Mouse (Mus musculus) T-cell, adult 2 months (primary cell): ENCODE results near the gene Tspan18.

ENCODE experiments used
- DNase-seq: peaks from one replicate; pipeline ENCODE4 v3.0.0; 2022; ENCODE audit warnings: low spot score

The Tspan18 gene

DNA sequence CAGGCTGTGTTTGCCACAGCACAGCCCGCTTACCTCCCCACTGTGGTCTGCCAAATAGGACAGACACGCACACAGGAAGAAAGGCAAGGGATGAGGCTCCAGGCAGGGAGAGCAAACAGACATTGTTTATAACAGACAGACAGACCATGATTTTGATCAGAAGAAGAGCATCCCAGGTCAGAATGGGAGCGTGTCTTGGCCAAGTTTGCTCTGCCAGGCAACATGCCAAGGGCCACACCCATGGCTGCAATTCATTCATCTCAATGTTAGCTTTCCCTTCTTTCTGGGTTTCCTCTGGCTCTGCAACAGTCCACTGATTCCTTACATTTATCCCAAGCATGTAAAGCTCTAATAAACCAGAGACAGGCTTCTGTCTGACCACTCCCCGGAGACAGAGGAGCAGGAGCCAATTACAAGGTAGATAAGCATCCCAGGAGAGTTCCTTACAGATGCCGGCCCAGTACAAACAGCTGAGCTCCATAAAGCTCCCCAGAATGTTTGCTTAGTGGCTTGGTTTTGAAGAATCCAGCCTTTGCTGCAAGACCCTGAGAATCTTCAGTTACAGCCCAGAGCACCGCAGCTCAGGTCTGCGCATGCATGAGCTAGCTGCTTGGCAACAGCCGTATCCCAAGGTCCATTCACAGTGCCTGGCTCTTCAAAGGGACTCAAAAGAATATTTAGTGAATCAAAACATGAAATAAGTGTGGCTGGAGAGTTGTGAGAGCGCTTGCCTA, 5.2 kb upstream of the Tspan18 start:
- DNase-seq = no peak

DNA sequence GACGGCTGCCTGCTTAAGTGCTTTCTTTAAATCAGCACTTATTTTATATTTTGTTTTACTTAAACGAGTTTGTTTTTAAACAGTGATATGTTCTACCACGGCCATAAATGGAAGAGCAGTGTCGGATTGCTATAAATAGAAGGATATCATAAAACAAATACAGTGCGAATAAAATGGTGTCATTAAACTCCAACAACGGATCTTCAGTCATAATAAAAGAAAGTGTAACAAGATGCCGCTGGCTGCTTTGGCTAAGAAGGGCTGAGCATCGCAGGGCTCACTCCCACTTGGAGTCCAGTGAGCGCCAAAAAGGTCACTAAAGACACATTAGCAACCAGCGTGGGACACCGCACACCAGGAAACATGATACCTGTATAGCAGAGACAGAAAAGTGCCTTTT, 1.7 kb upstream of the Tspan18 start:
- DNase-seq = no peak

DNA sequence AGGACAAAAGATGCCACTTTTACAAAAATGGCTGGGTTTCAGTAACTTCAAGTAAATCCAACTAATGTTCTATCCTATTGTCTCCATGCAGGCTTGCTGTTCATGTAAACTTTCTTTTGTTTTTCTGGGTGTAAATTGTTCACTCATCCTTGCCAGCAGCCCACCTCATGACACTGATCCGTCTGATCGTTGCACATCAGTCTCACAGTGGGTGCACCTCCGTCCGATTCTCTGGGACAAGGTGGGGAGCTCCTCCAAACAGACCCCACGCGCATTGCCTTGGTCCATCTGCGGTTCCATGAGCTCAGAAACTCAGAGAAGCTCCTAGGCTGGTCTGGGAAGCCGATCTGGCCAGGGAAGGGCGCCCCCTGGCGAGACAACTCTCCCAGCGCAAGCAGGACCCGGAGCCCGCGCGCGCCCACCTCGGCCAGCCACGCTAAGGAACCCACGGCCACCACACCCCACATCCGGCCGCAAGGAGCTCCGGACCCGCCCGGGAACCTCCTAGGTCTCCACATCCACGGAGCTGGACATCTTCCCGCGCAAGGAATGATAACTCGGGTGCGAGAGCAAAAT, 976 bp downstream of the Tspan18 start:
- peak; percentile 17 for DNase-seq

DNA sequence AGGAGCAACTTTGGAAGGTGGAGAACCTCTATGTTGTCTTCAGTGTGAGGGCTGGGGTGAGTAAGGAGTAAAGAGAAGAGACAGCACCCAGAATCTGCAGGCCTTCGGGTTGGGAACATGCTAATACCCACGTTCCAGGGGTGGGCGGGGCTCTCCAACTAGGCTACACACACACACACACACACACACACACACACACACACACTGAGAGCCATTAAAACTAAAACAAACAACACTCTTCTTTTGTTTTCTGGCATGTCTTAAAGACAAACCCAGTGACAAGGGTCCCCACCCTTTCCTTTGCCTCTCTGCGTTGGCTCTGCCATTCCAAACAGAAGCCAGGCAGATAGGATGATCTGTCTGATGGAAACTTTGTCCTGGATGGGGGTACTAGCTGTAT, 2.0 kb downstream of the Tspan18 start:
- no peak for DNase-seq

DNA sequence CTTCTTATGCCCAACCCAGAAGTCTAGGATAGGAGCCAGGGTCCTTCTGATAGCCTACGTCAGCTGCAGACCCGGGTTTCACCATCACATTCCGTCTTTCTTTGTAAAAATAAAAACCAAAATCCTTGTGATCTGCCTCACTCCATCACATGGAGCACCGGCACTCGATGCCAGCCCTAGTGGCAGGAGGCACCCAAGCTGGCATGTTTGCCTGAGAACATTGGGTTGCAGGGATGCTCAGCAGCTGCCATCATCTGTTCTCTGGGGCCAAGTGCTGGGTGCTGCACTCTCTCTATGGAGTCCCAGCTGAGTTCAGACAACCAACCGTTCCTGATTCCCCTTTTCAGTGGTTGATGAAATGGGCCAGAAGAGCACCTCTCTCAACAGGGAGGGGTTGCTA, 3.2 kb downstream of the Tspan18 start:
- no peak for DNase-seq

DNA sequence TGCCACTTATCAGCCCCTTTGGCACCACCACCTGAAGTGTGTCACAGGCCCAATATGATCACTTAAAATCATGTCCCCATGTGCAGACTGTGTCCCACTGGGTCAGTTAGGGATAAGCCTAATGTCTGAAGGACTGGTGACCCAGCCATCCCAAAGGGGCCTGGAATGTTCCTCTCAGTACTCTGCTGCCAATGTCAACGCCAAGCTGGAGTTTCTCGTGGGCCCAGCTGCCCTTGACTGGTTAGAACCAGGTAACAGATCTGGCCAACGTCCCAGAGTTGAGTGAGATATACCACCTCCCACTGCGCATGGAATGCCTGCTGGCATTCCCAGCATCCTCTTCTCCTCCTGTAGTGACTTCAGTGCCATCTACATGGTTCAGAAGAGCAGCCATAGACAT, 5.2 kb downstream of the Tspan18 start:
- no peak for DNase-seq

DNA sequence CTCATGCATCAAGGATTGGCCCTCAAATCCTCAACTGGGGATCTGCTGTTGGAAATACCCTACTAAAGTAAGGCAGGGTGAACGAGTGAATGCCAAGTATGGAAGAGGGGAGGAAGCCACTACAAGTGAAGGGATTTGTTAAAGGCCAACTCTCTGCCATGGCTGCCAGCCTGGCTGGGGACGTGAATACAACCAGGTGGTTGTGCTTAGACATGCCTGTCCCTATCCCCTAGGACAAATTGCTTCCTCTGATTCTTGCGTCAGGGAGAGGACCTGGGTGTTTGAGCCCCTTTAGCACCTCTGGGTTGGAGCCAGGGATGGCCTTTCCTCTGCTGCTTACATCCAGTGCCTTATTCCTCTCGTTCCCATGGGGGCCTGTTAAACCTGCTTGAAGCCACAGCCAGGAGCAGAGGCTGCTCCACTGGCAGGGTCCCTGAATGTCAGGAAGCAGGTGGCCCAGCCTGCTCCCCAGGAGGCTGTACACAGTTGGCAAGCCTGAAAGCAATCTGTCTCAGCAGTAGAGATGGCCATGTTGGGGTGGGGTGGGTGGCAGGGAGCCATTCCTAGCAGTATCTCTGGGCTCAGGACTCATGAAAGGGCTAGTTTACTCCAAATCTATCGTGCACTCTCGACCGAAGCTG, 6.3 kb downstream of the Tspan18 start:
- DNase-seq = no peak

DNA sequence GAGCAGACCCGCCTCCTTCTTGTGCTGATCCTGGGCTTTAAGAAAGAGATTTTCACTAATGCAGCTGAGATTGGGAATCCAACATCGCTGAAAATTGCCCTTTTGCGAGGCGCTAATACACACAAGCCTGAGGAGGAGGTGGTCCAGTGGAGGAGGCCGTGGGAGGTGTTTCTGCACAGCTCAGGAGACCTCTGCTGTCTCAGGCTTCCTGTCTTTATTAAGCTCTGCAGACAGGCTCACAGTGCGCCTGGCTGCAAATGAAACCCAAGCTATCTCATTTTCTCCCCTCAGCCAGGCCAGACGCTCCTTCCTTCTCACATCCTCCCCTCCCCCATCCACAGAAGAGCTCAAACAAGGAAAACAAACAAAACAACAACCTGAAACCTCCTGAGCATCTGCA, 9.6 kb downstream of the Tspan18 start:
- DNase-seq = no peak

DNA sequence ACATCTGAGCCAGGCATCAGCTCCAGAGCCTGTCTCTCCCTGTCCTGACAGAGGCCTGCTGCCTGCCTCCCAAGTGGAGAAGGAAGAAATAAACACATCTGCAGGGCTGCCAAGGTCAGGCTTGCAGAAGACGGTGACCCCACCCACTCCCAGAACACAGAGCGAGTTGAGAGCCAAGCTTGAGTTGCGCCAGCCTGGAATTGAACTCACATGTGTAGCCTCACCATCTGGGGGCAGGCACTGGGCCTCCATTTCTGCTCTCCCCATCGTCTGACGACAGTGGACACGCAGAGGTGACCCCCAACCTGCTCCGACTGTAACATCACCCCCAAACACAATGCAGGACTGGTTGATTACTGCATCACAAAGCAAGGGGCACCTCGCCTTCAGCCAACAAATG, 12.4 kb downstream of the Tspan18 start:
- DNase-seq = no peak

DNA sequence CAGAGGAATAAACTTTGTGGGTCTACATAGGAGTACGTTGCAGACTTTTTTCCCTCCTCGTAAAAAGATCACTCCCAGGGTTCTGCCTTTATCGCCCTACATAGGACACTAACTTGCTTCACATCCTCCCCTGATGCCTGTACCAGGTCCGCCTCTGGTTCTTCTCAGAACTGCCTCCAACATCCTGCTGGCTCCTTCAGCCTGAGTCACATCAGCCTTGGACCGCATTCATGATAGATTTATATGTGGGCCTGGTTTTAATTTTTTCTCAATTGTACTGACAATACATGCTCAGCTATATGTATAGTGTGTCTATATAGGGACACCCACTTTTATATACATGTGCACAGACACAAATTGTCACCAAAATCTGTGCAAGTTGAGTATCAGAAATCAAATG, 14.0 kb downstream of the Tspan18 start:
- DNase-seq = no peak

DNA sequence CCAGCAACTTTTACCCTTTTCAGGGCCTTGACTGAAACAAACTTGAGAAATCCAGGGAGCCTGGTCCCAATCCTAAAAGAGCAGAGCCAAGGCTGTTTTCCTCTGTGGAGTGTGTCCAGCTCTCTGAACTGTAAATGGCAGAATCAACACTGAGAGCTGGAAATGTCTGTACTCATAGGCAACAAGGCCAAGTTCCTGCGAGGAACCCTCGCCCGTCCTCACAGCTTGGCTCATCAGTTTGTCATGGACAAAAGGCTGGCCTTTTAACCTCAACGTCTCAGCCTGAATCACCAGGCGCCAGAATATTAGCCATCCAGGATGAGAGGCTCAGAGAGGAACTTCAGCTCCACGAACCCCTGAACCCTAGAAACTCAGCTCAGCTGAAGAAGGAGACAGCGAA, 14.7 kb downstream of the Tspan18 start:
- DNase-seq = no peak

DNA sequence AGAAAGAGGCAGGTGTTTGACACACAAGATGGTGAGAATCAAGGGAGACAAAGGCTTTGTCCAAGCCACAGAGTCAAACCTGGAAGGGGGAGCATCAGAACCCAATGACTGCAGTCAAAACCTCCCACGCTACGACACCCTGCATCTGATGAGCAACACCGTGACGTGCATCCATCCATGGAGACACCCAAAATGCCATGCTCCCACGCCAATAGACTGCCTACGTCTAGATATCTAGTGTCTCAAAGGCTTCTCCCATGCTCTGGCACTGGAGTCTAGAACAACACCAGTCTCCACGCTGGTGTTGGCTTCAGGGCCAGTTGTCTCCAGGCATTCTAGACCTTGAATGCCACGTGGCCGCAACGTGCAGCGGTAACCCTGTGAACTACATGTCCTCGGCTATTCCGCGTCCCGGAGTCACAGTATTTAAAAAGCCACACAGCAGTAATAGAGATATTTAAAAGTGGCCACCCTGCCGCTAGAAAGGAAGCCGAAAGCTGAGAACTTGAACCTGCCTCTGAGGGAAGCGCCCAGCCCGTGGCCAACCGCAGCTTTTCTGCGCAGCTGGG, 15.4 kb downstream of the Tspan18 start:
- DNase-seq = no peak

DNA sequence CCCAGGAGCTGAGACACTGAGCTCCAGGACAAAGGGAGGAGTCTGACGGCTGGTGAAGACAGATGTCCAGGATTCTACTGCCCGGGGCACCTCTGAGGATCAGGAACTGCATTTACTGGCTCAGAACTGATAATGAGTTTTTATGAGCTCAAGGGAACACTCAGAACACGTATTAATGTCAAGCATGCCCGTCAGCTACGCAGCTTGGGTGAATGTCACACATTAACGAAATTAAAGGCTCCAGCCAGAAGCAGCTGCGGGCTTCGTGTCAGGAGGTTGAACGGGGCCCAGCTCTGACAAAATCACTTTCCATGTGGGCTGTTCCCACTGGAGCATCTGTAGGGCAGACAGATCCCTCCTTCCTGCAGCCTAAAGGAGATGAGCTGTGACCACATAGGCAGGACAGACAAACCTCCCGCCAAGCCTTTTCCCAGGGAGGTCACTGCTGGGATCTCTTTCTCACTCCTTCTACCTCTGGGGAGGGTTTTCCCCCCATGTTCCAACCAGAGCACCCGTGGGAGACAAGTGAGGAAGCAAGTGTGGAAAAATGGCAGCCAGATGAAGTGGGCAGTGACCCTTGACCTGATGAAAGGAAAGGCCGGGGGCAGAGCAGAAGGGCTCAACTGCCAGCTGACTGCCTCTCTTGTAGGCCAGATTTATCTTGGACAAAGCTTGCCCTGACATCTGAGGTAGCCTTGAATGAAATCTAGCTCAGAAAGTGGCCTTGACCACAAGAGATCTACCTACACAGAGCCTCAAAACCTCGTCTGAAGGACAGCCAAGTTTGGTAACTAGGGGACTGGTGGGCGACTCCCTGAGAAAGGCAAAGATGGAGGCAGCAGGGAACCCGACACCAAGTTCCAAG, 20.3 kb downstream of the Tspan18 start:
- no peak for DNase-seq

DNA sequence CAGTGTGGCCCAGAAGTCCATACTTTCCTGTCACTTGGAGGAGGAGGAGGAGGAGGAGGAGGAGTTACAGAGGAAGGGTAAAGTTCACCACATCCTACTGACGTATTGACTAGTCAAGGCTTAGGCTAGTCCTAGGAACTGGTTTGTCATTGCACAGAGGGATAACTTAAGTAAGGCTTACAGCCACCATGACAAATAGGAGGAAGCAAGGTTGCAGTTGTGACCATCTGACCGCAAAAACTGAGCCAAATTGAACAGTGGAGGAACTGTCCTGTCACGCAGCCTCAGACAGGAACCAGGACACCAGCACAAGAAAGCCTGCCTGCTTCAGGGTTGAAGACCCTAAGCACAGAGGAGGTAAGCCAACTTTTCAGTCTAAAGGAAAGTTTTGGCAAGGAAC, 21.8 kb downstream of the Tspan18 start:
- DNase-seq = no peak

DNA sequence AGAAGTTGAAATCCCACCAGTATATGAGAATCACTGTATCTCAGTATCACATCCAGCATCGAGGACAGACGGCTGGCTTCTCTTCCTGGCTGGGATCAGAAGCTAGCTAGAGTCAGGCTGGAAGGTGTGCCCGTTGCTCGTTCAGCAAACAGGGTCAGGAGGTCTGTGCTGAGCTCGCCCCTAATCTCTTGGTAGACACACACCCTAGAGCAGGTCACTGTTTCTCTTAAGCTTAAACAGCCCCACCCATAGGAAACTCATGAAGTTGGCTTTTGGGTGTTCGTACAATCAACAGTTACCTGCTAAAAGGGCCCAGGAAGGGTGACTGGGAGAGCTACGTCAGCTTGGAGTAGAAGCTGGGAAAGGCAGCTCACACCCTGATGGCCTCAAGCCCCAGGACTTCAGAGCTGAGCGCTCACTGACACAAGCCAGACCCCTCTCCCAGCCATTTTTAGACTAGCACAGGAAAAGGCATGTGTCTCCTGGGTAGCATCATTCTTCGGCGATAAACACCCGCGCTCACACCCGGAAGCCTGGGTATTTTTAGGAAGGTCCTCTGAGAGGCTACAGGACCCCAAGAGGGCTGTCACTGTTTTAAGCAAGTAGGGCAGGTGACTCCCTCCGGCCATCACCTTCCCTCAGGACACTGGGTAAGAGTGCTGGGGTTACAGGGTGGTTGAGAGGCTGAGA, 24.4 kb downstream of the Tspan18 start:
- DNase-seq = no peak

DNA sequence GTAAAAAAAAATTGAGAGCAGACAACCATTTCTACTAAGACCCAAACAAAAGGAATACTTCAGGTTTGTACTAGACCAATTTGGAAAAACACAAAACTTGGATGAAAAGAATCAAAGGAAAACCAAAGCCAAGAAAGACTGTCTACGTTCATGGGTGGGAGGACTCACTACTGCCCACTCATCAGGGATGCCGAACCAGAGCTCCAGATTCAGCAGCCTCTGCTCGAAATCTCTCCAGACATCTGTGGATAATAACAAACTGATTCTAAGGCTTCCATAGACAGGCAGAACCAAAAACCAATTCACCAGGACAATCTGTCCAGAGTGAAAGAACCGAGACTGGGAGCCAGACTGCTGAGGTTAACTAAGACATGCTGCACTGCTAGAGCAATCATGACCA, 27.4 kb downstream of the Tspan18 start:
- no peak for DNase-seq

DNA sequence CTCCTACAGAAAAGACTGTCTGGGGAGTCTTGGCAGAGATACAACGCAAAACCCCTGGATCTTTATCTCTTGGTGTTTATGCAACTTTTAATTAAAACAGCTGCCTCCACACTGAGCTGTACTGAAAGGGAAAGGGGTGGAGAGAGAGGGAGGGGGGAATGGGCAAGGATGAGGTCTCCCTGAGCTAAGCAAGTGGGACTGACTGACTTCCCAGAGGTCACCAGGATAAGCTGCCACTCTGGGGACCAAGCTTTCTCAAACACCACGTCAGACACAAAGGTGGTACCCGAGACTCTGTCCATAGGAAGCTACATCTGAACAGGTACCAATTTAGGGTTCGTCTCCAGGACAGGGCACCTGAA, 30.1 kb downstream of the Tspan18 start:
- no peak for DNase-seq

DNA sequence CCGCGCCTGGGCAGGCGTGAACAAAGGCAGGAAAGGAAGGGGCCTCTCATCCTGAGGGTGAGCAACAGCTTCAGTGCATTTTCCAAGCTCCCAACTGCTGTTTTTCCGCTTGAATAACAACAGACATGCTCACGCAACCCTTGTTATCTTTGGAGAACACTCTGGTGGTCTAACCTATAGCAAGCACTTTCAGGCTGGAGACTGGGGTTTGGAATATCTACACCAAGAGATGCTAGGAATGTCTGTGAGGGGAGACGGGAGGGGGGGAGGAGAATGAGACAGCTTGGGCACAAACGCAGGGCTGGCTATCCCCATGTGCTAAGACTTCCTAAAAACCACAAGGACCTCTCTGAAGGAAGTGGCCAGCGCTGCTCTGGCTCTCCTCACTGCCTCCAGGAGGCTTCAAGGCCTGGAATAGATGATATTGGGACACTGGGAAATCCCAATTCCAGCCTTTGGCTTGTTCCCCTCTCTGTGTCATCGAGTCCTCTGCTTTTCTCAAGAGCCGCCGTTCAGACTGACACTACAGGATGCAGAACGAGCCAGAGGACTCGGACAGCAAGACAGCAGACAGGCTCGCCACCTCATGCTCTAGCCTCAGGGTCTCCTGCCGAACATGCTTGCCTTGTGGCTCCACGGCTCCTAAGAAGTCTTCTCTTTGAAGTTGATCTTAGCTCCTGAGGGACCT, 30.6 kb downstream of the Tspan18 start:
- no peak for DNase-seq

DNA sequence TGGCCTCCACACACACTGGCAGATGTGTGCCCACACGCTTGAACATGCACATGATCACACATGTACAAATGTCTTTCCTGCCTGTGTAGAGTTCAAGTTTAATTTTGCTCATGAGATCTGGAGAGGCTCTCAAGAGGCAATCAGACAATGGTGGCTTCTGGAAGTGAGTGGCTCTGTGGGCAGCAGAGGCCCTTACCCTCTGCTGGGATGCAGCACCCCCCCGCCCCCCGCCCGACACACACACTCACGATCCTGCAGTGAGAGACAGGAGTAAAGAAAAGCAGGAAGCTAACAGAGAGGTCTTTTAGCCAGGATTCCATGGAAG, 31.1 kb downstream of the Tspan18 start:
- DNase-seq = no peak

DNA sequence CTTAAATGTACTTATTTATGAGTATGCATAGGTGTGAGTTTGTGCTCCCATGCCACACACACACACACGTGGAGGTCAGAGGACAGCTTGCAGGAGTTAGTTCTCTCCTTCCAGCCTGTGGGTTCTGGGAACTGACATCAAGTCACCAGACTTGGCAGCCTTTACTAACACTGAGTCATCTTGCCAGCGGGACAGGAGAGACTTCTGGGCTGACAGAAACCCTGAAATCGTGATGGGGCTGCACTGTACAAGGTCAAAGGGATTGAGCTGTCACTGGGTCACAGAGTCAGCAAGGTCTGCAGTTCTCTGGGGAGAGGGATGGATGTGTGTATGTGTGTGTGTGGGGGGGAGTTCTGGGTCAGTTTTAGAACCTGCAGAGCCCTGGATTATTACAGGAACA, 36.6 kb downstream of the Tspan18 start:
- no peak for DNase-seq

DNA sequence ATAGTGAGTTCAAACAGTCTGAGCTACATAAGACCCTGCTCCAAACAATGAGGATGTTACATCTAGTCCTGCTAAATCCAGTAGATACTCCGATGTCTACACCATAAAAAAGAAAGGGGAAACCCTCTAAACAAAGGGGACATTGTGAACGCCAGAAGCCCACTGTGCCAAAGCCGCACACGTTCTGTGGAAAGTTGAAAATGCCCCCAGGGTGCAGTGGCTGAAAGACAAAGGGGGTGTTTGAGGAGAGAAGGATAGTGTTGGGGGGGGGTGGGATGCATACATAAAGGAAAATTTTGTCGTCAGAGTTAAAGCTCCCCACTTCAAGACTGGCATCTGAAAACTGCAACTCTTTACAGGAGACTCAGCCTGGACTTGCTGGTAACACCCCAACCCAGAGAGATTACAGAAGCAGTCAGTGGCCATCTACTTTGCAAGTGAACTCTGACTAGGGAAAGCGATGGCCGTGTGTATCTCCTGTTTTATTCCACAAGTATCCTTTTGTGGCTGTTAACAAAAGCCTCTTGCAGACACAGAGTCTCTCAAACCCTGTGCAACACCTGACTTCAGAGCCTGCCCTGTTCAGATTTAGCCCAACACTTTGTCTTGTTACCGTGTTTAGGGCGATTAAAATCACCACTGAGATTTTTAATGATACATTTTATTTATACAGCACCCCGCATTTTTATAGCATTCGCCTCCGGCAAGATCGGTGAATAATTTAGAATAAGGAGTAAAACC, 42.9 kb downstream of the Tspan18 start:
- DNase-seq = no peak
